Mouse (Mus musculus) forebrain, embryonic 16.5 days (tissue): Measurements from ENCODE around the gene 4933425L06Rik. TPM values are rescaled to one million over a fixed set of nuclear protein-coding genes. Genes with fewer than 3 reads are reported as not detected.
A peak's percentile ranks its signal among the peaks of the same experiment; 100 is the strongest.

Experiments
- ATAC-seq: fragments of 200-750 bp; cut with Nextera tagmentation; 2 replicates; pipeline ENCODE4 v1.8.0; 2017; ENCODE audit warnings: mild to moderate bottlenecking, moderate library complexity
- H3K27ac ChIP-seq: fragments of 300-500 bp; sonication (generic); 2 replicates; pipeline ENCODE4 v1.5.1; 2014; ENCODE audit warnings: low read length, control low read depth
- H3K27me3 ChIP-seq: fragments of 300-500 bp; sonication (generic); replicated peaks from 2 replicates; pipeline ENCODE4 v1.6.1; 2014; ENCODE audit warnings: low read length; ENCODE audit not compliant: control insufficient read depth, insufficient read depth
- H3K36me3 ChIP-seq: fragments of 300-500 bp; sonication (generic); 2 replicates; pipeline ENCODE4 v1.6.1; 2014; ENCODE audit not compliant: control insufficient read depth, insufficient read depth
- H3K4me1 ChIP-seq: fragments of 300-500 bp; sonication (generic); replicated peaks from 2 replicates; pipeline ENCODE4 v1.6.1; 2014; ENCODE audit warnings: low read length; ENCODE audit not compliant: control insufficient read depth, insufficient read depth
- H3K4me2 ChIP-seq: fragments of 300-500 bp; sonication (generic); 2 replicates; pipeline ENCODE4 v1.6.1; 2014; ENCODE audit warnings: mild to moderate bottlenecking, low read length, control low read depth
- H3K4me3 ChIP-seq: fragments of 300-500 bp; sonication (generic); replicated peaks from 2 replicates; pipeline ENCODE4 v1.5.1; 2014; ENCODE audit warnings: mild to moderate bottlenecking, low read length, control low read depth
- H3K9ac ChIP-seq: fragments of 300-500 bp; sonication (generic); replicated peaks from 2 replicates; pipeline ENCODE4 v1.6.1; 2014; ENCODE audit warnings: low read depth, low read length, control low read depth
- H3K9me3 ChIP-seq: fragments of 300-500 bp; sonication (generic); 2 replicates; pipeline ENCODE4 v1.6.1; 2016; ENCODE audit warnings: low read length; ENCODE audit not compliant: control insufficient read depth
- WGBS: fragments of 180-500 bp; shearing (Covaris S2); extraction: QIAGEN DNeasy Blood & Tissue Kit; methylation state at CpG from one replicate; pipeline ENCODE4 v1.1.7; 2014; 5-methylcytosine and 5-hydroxymethylcytosine counted together
- polyA plus RNA-seq: library from polyadenylated mRNA; unstranded; fragments of >200 nt; fragmentation: Nextera tagmentation; extraction: Ambion mirVana; gene quantifications from 2 replicates; pipeline ENCODE4 v1.2.1, GENCODE M21; 2015

The 4933425L06Rik gene
- 0.13 TPM in 1 of 2 replicates, not detected in the other for polyA plus RNA-seq

- H3K27me3 ChIP-seq = no peaks in the 10 kb centered on the region
- H3K4me2 ChIP-seq = no peak within 1 kb of the TSS
- H3K4me3 ChIP-seq = no peak within 1 kb of the TSS
- H3K27ac ChIP-seq = no peak within 1 kb of the TSS
- no peaks in the 10 kb centered on the region for H3K36me3 ChIP-seq
- no peaks in the 10 kb centered on the region for H3K9me3 ChIP-seq
- WGBS = 91% methylated on average over 10 of the region's 10 CpGs
- H3K9ac ChIP-seq = no peak within 1 kb of the TSS
- ATAC-seq = no peak
- no peaks in the 10 kb centered on the region for H3K4me1 ChIP-seq
These were observed at the start of gene 4933425L06Rik for GRCm38 (mm10) chr13:105081862-105082261. 4933425L06Rik (plus strand) TSS chr13:105082122.

DNA sequence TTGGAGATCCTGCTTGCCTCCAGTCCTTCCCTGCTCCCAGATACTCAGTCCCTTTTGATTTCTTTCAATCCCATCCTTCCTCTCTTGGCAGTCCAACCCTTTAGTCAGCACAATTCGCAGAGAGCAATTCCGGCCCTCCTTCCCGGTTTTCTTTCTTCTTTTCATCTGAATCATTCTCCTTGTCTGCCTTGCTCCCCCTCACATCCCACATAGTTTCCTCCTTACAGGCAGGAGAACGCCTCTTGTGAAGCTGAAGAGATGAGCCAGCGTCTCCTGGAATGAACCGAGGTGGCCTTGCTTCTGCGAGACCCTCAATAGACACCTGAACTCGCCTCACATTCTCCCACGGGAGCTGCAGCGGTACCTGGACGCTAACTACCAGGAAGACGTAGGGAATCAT is 44.1 kb upstream of the 4933425L06Rik start:
- no peak for ATAC-seq
- no peak overlapping the region for H3K27ac ChIP-seq
- H3K4me3 ChIP-seq = no peak overlapping the region
- WGBS = 85% methylated on average over 12 of the region's 12 CpGs
- no peaks in the 10 kb centered on the region for H3K27me3 ChIP-seq
- H3K36me3 ChIP-seq = no peaks in the 10 kb centered on the region
- H3K4me1 ChIP-seq = no peaks in the 10 kb centered on the region
- H3K4me2 ChIP-seq = no peak overlapping the region
- no peak overlapping the region for H3K9ac ChIP-seq
- H3K9me3 ChIP-seq = no peaks in the 10 kb centered on the region

GRCm38 (mm10) chr13:105038334-105038733 is 43.6 kb upstream of the 4933425L06Rik start:
- no peak for ATAC-seq
- no peaks in the 10 kb centered on the region for H3K27me3 ChIP-seq
- H3K36me3 ChIP-seq = no peaks in the 10 kb centered on the region
- WGBS = 67% methylated on average over 5 of the region's 5 CpGs
- no peaks in the 10 kb centered on the region for H3K4me1 ChIP-seq
- no peak overlapping the region for H3K9ac ChIP-seq
- H3K9me3 ChIP-seq = no peaks in the 10 kb centered on the region
- no peak overlapping the region for H3K4me2 ChIP-seq
- no peak overlapping the region for H3K4me3 ChIP-seq
- H3K27ac ChIP-seq = no peak overlapping the region

- H3K9me3 ChIP-seq = no peaks in the 10 kb centered on the region
- ATAC-seq = peak; percentile 67
- H3K9ac ChIP-seq = no peak overlapping the region
- H3K36me3 ChIP-seq = no peaks in the 10 kb centered on the region
- H3K27me3 ChIP-seq = no peaks in the 10 kb centered on the region
- 29% methylated on average over 3 of the region's 3 CpGs for WGBS
- no peak overlapping the region for H3K4me2 ChIP-seq
- H3K27ac ChIP-seq = no peak overlapping the region
- H3K4me3 ChIP-seq = no peak overlapping the region
- H3K4me1 ChIP-seq = no peaks in the 10 kb centered on the region
These were observed 38.0 kb upstream of the 4933425L06Rik start for GRCm38 (mm10) chr13:105043882-105044281.

DNA sequence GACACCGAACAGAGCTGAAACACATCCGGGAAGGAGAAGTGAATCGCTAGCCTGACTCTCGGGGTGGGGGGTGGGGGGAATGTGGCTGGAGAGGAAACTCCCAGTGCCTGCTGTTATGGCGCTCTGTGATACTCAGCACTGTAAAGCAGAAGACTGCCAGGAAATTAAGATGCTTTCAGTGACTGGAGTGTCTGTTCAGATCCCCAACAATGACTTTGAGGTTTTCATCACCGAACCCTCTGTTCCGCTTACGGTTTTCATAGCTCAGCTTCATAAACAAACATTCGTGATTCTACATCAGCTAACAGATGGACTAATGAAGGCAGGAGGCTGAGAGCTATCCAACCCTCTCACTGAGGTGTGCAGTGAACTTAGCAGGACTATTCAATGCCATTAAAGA is 34.5 kb upstream of the 4933425L06Rik start:
- H3K27ac ChIP-seq = no peak overlapping the region
- peak; percentile 23; the same call in 1 of the 2 replicates for ATAC-seq

GRCm38 (mm10) chr13:105048662-105049061 is 33.3 kb upstream of the 4933425L06Rik start:
- Histone ChIP-seq H3K27me3 (no peaks in the 10 kb centered on the region), H3K36me3 (no peaks in the 10 kb centered on the region), H3K4me1 (peaks cover 19% of the 10 kb centered on the region), H3K9me3 (no peaks in the 10 kb centered on the region), H3K9ac (no peak overlapping the region), H3K27ac (no peak overlapping the region), H3K4me2 (no peak overlapping the region), H3K4me3 (no peak overlapping the region)
- WGBS = 74% methylated on average over 8 of the region's 8 CpGs
- ATAC-seq = no peak

More for the DNA sequence above, 34.5 kb upstream of the 4933425L06Rik start:
- H3K36me3 ChIP-seq = no peaks in the 10 kb centered on the region
- H3K4me3 ChIP-seq = no peak overlapping the region
- H3K27me3 ChIP-seq = no peaks in the 10 kb centered on the region
- 61% methylated on average over 9 of the region's 9 CpGs for WGBS
- H3K9ac ChIP-seq = no peak overlapping the region
- H3K4me2 ChIP-seq = no peak overlapping the region
- peaks cover 8% of the 10 kb centered on the region for H3K4me1 ChIP-seq
- H3K9me3 ChIP-seq = no peaks in the 10 kb centered on the region

DNA sequence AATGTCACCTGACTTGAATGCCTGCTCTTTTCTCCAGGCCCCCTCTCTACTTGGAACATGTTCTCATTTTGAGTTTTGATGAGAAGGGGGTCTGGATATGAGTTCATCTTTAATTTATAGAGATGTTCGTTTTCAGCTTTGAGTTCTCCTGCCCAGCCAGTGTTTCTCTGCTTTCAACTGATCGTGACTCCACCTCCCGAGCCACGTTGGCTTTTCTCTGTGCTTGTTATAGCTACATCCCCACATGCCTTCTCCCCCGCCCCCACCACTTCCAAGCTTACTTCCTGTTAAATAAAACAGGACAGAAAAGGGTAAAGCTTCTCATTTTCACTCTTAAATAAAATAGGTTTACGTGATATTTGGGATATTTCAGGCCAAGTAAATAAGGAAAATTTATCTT is 30.5 kb upstream of the 4933425L06Rik start:
- H3K4me1 ChIP-seq = peaks cover 27% of the 10 kb centered on the region
- H3K27ac ChIP-seq = no peak overlapping the region
- H3K9me3 ChIP-seq = no peaks in the 10 kb centered on the region
- ATAC-seq = no peak
- no peaks in the 10 kb centered on the region for H3K36me3 ChIP-seq
- H3K27me3 ChIP-seq = no peaks in the 10 kb centered on the region
- 49% methylated on average over 6 of the region's 6 CpGs for WGBS
- no peak overlapping the region for H3K9ac ChIP-seq
- peak overlapping the region; percentile 21; the same call in 1 of the 2 replicates for H3K4me2 ChIP-seq
- no peak overlapping the region for H3K4me3 ChIP-seq

GRCm38 (mm10) chr13:105053618-105054017 is 28.3 kb upstream of the 4933425L06Rik start:
- 1% methylated on average over 12 of the region's 12 CpGs for WGBS
- Histone ChIP-seq H3K9me3 (no peaks in the 10 kb centered on the region), H3K27ac (peak overlapping the region; percentile 91), H3K9ac (peak overlapping the region; percentile 86), H3K27me3 (no peaks in the 10 kb centered on the region), H3K4me1 (peaks cover 27% of the 10 kb centered on the region), H3K4me3 (peak overlapping the region; percentile 86), H3K4me2 (peak overlapping the region; percentile 93), H3K36me3 (no peaks in the 10 kb centered on the region)
- peak; percentile 16 for ATAC-seq

DNA sequence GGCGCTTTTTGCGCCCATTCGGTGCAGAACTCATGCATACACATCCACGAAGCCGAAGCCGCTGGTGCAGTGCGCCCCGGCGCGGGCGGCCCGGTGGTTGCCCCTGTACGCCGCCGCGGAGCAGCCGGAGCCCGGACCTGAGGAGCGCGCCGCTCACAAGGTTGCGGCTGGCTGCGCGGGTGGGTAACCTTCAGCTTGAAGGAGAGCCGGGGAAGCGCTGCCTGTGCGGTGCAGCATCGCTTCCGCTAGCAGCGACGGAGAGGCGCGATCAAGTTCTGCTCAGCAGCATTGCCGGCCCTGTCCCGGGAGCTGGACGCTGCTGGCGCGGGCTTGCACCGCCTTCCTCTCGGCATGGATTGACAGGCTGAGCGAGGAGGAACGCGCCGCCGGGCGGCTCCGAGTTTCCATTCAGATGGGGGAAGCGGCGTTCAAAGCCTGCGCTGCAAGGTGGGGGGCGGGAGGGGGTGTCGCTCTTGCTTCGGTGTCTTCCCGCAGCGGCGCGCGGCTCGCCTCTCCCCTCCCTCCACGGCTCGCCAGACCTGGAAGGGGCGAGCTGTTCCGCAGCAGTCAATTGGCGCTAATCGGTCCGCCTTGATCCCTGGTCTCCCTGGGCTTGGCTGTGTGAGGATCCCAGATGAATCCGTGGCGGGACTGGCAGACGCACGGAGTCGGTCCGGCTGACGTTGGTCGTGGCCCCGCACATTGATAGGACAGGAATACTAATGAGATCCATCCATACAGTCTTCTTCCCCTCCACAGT is 27.6 kb upstream of the 4933425L06Rik start, which contains the start of gene Rgs7bp:
TSS of gene Rgs7bp (minus strand) at position 750 of the 760 bp plus-strand sequence.
- H3K9me3 ChIP-seq = no peaks in the 10 kb centered on the region
- no peaks in the 10 kb centered on the region for H3K36me3 ChIP-seq
- H3K4me2 ChIP-seq = peak within 1 kb of the TSS; percentile 93
- no peaks in the 10 kb centered on the region for H3K27me3 ChIP-seq
- peak within 1 kb of the TSS; percentile 86 for H3K9ac ChIP-seq
- ATAC-seq = peak; percentile 92
- H3K27ac ChIP-seq = peak within 1 kb of the TSS; percentile 91
- WGBS = under 1% methylated on average over 71 of the region's 75 CpGs
- H3K4me1 ChIP-seq = peaks cover 27% of the 10 kb centered on the region
- peak within 1 kb of the TSS; percentile 86 for H3K4me3 ChIP-seq
